Mouse (Mus musculus) thymus, adult 2 months (tissue): Measurements from ENCODE around the gene Mark1.

Experiments used
- CTCF ChIP-seq: fragments of 200-500 bp; IDR thresholded peaks from 2 replicates; pipeline ENCODE4 v1.5.1; 2012; ENCODE audit warnings: mild to moderate bottlenecking, control low read depth, low read length, moderate library complexity, borderline replicate concordance; ENCODE audit not compliant: control insufficient read depth, poor library complexity, insufficient read depth; ENCODE audit errors: extremely low read depth
- POLR2A ChIP-seq: fragments of 200-500 bp; IDR thresholded peaks from 2 replicates; pipeline ENCODE4 v1.6.1; 2012; ENCODE audit warnings: mild to moderate bottlenecking, low read length, control low read depth, moderate library complexity; ENCODE audit not compliant: control insufficient read depth, poor library complexity, insufficient read depth; ENCODE audit errors: extremely low read depth

GRCm38 (mm10) chr1:184908558-184908957 lies 90.8 kb downstream of the Mark1 start:
- no peak for TF ChIP-seq CTCF
- TF ChIP-seq POLR2A: no peak
